Mouse (Mus musculus) kidney, postnatal 14 days (tissue): Measurements from ENCODE around the gene Atf2.
"Not testable (repeated sequence)": the region's sequence is repeated elsewhere in the genome, so short reads cannot be mapped to it uniquely, and the experiment has no call there.

Experiments
- DNase-seq: peaks from one replicate; pipeline ENCODE4 v3.0.0; 2022; ENCODE audit warnings: mixed read lengths

Atf2 gene

DNA sequence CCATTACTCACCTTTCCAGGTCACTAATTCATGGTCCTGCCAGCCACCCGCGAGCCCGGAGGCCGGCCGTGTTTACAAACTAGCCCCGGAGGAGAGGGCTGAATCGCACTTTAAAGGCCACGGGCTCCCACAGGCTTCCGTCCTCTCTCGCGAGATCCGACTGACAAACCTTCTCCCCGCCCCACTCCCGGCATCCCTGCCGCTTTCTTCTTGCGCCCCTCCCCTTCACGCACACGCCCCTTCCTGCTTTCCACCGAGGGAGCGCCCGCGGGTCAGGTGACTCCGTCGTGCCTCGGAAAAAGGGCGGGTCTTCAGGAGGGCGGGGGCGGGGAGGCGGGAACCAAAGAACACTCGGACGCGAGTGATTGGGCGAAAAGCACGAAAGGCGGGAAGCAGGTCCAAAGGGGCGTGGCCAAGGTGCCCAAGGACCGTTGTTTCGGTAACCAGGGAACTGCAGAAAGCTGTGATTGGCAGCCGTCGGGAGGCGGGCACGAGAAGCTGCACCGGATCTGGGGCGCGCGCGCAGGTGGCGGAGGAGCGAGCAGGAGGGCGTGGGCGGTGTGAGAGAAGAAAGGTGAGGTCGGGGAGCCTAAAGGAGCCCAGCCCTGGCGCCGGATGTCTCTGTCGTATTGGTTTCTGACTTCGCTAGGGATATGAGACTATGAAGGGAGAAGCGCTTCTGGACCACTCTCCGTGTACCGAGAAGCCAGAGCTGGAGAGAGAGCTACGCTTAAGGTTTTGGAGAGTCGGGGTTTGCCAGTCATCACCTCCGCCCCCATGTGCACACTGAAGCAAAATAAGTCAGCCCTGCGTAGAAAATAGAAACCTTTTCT is at the start of gene Atf2:
Gene Atf2 (minus strand): TSS at position 176 of the 833 bp plus-strand sequence.
- peak; percentile 99 for DNase-seq

DNA sequence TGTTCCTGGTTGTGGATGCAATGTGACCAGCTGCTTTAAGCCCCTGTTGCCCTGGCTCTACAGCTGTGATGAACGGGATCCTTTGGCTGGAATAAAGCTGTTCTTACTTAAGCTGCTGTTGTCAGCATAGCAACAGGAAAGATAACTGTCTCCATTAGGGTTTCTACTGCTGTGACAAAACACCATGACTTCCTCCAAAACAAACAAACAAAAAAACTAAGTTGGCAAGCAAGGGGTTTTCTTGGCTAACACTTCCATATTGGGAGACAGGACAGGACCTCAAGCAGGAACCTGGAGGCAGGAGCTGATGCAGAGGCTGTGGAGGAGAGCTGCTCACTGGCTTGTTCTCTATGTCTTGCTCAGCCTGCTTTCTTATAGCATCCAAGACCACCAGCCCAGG is 48.8 kb upstream of the Atf2 start:
- no peak for DNase-seq

- no peak for DNase-seq
These were observed 48.0 kb upstream of the Atf2 start for GRCm38 (mm10) chr2:73940471-73940870.

DNA sequence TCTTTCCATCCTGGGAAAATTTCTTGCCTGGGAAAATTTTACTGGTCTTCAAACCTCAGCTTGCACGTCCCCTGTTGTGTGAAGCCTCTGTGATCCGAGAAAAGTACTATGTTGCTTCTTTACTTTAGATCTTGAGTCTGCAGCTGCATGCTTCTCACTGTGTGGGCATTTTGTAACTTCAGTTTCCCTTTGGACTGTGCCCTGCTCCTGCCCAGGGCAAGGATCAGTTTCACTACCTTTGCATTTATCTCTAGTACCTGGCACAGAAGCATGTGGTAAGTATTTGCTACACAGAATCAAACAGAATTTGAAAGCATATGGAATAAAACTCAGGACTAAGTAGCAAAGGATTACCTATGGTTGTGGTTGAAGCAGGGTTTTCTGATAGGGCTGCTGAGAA is 46.5 kb upstream of the Atf2 start:
- peak; percentile 47 for DNase-seq

DNA sequence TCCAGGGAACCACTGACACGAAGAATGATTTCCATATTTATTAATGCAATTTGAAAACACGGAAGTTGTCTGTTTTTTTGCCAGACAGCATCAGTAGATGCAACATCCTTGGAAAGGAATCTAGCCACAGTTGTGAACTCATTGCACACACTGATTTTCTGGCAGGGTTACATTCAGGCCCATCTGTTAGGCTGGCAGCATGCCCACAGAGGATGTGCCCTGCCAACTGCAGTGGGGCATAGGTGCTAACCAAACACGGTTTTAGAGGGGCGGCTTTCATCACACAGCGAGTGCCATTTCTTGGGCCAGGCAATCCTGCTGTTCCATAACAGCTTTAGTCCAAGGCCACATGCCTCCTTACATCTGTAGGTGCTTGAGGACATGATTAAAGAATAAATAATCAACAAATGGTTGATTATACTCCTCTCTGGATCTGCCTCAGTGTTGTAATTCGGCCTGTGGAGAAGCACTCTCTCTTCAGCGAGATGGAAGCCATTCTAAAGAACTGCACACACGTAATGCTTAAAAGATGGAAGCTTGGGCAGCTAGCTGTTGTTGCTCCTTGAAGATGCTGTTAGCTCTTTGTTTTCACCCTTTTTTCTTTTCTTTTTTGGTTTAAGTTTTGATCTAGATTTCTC is 40.4 kb upstream of the Atf2 start:
- DNase-seq, result no peak

DNA sequence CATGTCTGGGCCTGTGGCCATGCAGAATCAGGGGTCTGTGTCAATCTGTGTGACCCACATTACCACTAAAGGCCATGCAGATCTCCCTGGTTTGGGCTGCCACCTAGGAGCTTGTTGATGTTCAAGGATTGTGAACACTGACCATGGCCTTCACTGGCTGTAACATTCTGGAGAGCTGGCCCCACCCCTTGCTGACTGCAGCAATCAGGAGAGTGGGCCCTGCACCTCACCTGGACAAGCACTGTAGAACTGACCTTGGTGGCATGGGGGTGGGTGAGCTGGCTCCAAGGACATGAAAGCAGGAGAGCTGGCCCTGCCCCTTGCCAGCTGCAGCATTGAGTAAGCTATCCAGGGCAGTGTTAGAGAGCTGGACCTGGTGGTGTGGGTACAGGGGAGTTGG is 35.3 kb upstream of the Atf2 start:
- DNase-seq, result no peak

DNA sequence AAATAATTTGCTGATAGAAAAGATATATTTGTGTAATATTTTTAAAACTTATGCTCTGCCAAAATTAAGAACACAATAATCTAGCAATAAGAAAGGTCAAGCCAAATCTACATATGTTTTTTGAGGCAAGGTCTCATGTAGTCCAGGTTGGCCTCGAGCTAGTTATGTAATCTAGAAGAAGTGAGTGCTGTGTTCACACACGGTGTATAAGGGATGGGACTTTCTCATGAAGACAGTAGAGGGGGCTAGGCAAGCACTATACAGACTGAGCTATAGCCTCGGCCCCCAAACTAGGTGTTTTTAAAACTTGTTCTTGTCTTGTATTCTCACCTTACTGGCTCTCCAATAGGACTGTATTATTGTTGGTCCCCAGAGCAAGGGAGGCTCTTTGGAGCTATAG is 33.1 kb upstream of the Atf2 start:
- no peak for DNase-seq

DNA sequence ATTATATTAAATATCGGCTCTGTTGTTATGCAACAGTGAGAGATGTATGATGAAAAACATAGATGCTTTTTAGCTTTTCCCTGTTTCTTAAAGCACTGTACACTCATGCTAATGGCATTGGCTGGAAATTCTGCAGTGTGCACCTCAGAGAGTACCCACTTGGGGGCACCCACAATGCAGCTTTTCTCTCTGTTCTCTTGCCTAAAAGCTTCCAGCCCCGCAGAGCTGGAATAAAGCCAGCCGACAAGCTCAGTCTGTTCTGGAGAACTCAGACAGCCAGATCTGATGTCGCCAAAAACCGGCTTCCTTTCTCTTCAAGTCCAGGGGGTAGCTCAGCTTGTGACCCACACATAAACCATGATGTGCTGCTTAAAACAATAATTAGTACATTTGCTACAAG is 32.6 kb upstream of the Atf2 start:
- DNase-seq, result peak; percentile 87

DNA sequence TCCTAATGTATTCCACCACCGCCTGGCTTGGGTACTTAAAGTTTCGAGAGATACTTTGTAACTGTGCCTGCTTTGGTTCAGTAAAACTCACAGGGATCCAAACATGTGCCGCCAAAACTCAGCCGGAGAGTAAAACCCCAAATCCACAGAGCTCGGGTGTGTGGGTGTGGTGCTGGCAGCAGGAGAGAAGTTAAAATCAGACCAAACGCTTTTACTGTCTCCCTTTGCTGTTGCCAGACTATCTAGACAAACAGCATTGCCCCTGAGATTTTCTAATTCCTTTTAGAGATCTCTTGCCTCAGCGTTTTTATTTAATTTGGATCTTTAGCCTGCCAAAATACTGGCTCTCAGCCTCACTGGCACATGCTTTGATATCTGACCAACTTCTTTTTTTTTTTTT is 27.2 kb upstream of the Atf2 start:
- no peak for DNase-seq

DNA sequence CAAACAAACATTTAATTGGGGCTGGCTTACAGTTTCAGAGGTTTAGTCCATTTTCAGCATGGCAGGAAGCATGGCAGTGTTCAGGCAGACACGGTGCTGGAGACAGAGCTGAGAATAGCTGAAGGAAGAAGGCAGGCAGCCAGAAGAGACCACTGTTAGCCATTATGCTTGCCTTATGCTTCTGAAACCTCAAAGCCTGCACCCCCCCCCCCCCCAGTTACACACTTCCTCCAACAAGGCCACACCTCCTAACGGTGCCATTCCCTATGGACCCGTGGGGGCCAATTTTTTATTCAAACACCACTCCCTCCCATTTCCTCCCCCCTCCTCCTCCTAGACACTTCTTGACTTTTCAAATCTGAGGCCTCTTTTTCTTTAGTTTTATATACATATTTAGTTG is 19.8 kb upstream of the Atf2 start:
- DNase-seq, result no peak

DNA sequence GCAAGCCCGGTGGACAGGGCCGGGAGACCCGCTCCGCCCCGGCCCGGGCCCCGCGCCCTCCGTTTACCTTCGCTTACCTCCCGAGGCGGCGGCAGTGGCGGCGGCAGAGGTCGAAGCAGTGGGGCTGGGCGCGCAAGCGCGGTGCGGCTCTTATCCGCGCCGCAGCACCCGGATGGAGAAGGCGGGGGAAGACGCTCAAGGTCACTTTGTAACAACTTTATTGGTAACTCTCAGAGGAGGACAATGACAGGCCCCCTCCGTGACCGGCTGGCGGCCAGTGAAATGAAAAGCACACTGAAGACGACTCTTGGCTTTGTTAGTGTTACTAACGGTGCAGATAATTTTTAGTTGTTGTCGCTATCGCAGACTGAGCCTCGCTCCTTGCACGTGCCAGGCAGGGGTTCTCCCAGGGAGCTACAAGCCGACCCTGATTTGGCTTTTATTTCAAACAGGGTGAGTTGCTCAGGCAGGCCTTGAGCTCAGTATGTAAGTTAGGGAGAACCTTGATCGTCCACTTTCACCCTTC is 18.8 kb upstream of the Atf2 start, which contains the start of gene Atp5g3:
Gene Atp5g3 (minus strand): TSS at position 152 of the 526 bp plus-strand sequence.
- peak; percentile 95 for DNase-seq

DNA sequence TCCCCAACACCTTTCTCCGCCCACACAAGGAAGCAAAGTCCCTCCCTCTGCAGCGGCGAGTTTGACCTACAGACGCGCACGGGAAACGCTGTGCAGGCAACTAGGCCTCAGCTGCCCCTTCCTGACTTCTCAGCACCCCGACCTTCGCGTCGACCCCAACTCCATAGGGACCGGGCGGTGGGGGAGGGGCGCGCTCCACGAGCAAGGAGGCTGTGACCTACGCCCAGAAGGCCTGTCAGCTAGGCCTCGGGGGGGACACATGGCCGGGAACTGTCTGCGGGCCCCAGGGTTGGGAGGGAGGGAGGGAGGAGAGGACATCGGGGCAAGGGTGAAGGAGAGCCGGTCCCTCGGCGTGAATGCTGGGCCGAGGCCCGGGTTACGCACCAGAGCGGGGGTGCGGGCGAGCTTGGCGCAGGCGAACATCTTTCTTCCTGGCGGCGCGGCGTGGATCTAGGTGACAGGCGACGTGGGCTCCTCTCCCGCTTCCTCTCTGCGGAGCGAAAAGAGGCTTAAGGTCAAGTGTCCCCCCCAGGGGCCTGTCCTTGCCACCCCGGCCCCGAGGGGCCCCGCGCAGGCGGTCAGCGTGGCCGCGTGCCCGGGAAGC is 18.2 kb upstream of the Atf2 start:
- DNase-seq, result peak; percentile 72

GRCm38 (mm10) chr2:73909116-73909515 is 16.7 kb upstream of the Atf2 start:
- DNase-seq, result no peak

DNA sequence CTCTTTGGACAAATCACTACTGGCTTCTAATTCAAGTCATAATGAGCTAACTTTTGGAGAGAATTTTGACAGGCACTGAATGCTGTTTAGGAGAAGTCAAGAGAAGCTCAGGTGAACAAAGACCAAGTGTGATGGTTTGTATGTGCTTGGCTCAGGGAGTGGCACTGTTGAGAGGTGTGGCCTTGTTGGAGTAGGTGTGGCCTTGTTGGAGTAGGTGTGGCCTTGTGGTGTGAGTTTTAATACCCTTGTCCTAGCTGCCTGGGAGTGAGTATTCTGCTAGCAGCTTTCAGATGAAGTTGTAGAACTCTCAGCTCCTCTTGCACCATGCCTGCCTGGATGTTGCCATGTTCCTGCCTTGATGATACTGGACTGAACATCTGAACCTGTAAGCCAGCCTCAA is 12.2 kb upstream of the Atf2 start:
- DNase-seq, result not testable (repeated sequence)

- no peak for DNase-seq
These were observed 11.1 kb upstream of the Atf2 start for GRCm38 (mm10) chr2:73903536-73903935.

DNA sequence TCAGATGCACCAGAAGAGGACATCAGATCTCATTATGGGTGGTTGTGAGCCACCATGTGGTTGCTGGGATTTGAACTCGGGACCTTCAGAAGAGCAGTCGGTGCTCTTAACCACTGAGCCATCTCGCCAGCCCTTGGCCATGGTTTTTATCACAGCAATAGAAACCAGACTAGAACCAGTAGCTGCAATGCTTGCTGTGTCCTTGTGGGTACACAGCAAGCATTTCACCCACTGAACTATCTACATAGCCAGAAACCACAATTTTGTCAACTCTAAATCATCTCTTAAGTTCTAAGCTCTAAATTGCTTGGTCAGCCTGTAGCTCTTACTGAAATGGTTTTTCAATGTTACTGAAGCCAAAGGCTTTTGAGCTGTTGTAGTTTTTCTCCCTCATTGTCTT is 9.9 kb upstream of the Atf2 start:
- DNase-seq, result not testable (repeated sequence)

DNA sequence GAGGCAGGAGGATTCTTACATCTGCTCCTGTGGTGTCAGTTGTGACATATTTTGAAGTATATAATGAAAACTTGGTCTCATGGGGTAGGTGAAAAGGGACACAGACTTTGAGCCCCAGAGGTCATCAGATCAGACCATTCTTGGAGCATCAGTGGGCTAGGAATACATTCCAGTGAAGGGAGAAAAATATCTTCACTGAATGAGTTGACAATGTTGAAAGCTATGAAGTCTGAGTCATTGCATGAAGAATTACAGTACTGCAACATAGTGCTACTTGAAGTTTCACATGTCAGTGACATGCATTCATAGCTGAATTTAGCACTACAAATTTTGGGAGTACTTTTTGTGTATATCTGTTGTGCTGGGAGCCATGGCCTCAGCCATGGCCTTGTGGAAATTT is 8.7 kb upstream of the Atf2 start:
- DNase-seq, result no peak

DNA sequence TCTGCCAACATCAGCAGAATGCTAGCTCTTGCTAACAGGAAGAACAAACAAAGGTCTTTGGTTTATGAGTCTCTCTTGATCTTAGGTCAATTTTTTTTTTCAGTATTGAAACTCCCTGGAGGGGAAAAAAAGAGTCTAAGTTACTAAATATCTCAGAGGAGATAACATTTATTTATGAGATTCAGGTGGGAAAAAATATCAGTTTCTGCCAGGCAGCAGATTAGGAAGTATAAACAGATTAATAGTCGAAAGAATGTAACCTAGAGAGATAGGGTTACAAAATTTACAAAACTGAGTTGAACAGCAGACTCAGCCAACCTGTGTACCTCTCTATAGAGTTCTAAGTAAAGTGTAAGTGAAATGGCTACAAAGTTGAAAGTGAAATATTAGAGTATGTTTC is 7.9 kb upstream of the Atf2 start:
- DNase-seq, result no peak

GRCm38 (mm10) chr2:73896919-73897318 is 4.5 kb upstream of the Atf2 start:
- not testable (repeated sequence) for DNase-seq

- no peak for DNase-seq
These were observed 1.2 kb upstream of the Atf2 start for GRCm38 (mm10) chr2:73893473-73894270.

- no peak for DNase-seq
These were observed 557 bp downstream of the Atf2 start for GRCm38 (mm10) chr2:73891701-73892463.

- no peak for DNase-seq
These were observed 6.4 kb downstream of the Atf2 start for GRCm38 (mm10) chr2:73885997-73886396.
